Mouse (Mus musculus) Muller cell, postnatal 12 days (primary cell): ENCODE measurements around the gene Arhgap24.

Experiments used
- DNase-seq: peaks from one replicate; pipeline ENCODE4 v3.0.0-alpha.2; 2015; ENCODE audit errors: inconsistent ontology term

Gene Arhgap24

GRCm38 (mm10) chr5:102742554-102743255, 261.5 kb downstream of the Arhgap24 start:
- DNase-seq, result no peak

- no peak for DNase-seq
Observed at GRCm38 (mm10) chr5:102743436-102743835, 262.2 kb downstream of the Arhgap24 start.

GRCm38 (mm10) chr5:102744051-102744450, 262.9 kb downstream of the Arhgap24 start:
- no peak for DNase-seq

GRCm38 (mm10) chr5:102748146-102748545, 267.0 kb downstream of the Arhgap24 start:
- DNase-seq, result no peak

- peak; percentile 26 for DNase-seq
Observed at GRCm38 (mm10) chr5:102749020-102749419, 267.8 kb downstream of the Arhgap24 start.

GRCm38 (mm10) chr5:102750674-102751073, 269.5 kb downstream of the Arhgap24 start:
- no peak for DNase-seq

GRCm38 (mm10) chr5:102751661-102752307, 270.6 kb downstream of the Arhgap24 start:
- no peak for DNase-seq

GRCm38 (mm10) chr5:102752308-102752663, 271.1 kb downstream of the Arhgap24 start:
- no peak for DNase-seq

GRCm38 (mm10) chr5:102757040-102757439, 275.8 kb downstream of the Arhgap24 start:
- DNase-seq, result no peak

GRCm38 (mm10) chr5:102765694-102766093, 284.5 kb downstream of the Arhgap24 start:
- no peak for DNase-seq

- DNase-seq, result no peak
Observed at GRCm38 (mm10) chr5:102766311-102767057, 285.3 kb downstream of the Arhgap24 start.

GRCm38 (mm10) chr5:102767058-102767444, 285.9 kb downstream of the Arhgap24 start:
- DNase-seq, result no peak

GRCm38 (mm10) chr5:102767822-102768221, 286.6 kb downstream of the Arhgap24 start:
- DNase-seq, result no peak

- DNase-seq, result peak; percentile 76
Observed at GRCm38 (mm10) chr5:102768385-102769080, 287.3 kb downstream of the Arhgap24 start.

- no peak for DNase-seq
Observed at GRCm38 (mm10) chr5:102770611-102771010, 289.4 kb downstream of the Arhgap24 start.

- DNase-seq, result no peak
Observed at GRCm38 (mm10) chr5:102774500-102774899, 293.3 kb downstream of the Arhgap24 start.

- DNase-seq, result no peak
Observed at GRCm38 (mm10) chr5:102777255-102777654, 296.1 kb downstream of the Arhgap24 start.

GRCm38 (mm10) chr5:102777852-102778251, 296.7 kb downstream of the Arhgap24 start:
- DNase-seq, result no peak

- DNase-seq, result no peak
Observed at GRCm38 (mm10) chr5:102778253-102778652, 297.1 kb downstream of the Arhgap24 start.

GRCm38 (mm10) chr5:102783585-102783984, 302.4 kb downstream of the Arhgap24 start:
- peak; percentile 80 for DNase-seq

GRCm38 (mm10) chr5:102786123-102786522, 304.9 kb downstream of the Arhgap24 start:
- DNase-seq, result no peak

- DNase-seq, result no peak
Observed at GRCm38 (mm10) chr5:102788437-102788836, 307.2 kb downstream of the Arhgap24 start.
